ENCODE assay signal across 8 mouse cellular contexts in genomic region chr15:96666663-96667062, GRCm38 (mm10). TPM values are rescaled to one million over a fixed set of nuclear protein-coding genes. Genes with fewer than 3 reads are reported as not detected.
A peak's percentile ranks its signal among the peaks of the same experiment; 100 is the strongest.
DNase-seq lines count a peak whose midpoint lies in the region; ATAC-seq lines count a peak whose summit lies in the region.

No protein-coding gene starts in this region.

- peak; percentile 78 for ATAC-seq in cerebellum, adult (ENCODE audit: insufficient number of reproducible peaks, low FRiP score, low TSS enrichment)
- ATAC-seq in forebrain, embryonic 13.5 days: peak; percentile 82
- peak; percentile 58; the same call in 1 of the 2 replicates for ATAC-seq in hindbrain, embryonic 12.5 days (ENCODE audit: low FRiP score)

- WGBS in forebrain, embryonic 13.5 days: 6% methylated on average over 7 of the region's 7 CpGs
- WGBS in hindbrain, embryonic 12.5 days: 7% methylated on average over 7 of the region's 7 CpGs

- H3K36me3 ChIP-seq in forebrain, embryonic 13.5 days (ENCODE audit: poor library complexity, severe bottlenecking): no peaks in the 10 kb centered on the region
- H3K36me3 ChIP-seq in hindbrain, embryonic 12.5 days: no peaks in the 10 kb centered on the region
- no peaks in the 10 kb centered on the region for H3K36me3 ChIP-seq in megakaryocyte, embryonic 14.5 days (replicated peaks; ENCODE audit: low read length)

- no peaks in the 10 kb centered on the region for H3K4me1 ChIP-seq in forebrain, embryonic 13.5 days
- no peaks in the 10 kb centered on the region for H3K4me1 ChIP-seq in hindbrain, embryonic 12.5 days
- peaks cover 32% of the 10 kb centered on the region for H3K4me1 ChIP-seq in megakaryocyte, embryonic 14.5 days

- intact Hi-C loops in left cerebral cortex, postnatal 10 days (cut with DNase I): loop anchor here (5.0 kb wide), 1 partner anchor 114 kb away; no protein-coding TSS in a partner anchor

- no peak overlapping the region for H3K9ac ChIP-seq in forebrain, embryonic 13.5 days
- H3K9ac ChIP-seq in hindbrain, embryonic 12.5 days: no peak overlapping the region

- no peak overlapping the region for H3K27ac ChIP-seq in forebrain, embryonic 13.5 days
- no peak overlapping the region for H3K27ac ChIP-seq in hindbrain, embryonic 12.5 days

- no peak overlapping the region for H3K4me3 ChIP-seq in forebrain, embryonic 13.5 days
- peak overlapping the region; percentile 10; the same call in 1 of the 2 replicates for H3K4me3 ChIP-seq in hindbrain, embryonic 12.5 days
- peak overlapping the region; percentile 89 for H3K4me3 ChIP-seq in megakaryocyte, embryonic 14.5 days (replicated peaks)

- no peaks in the 10 kb centered on the region for H3K9me3 ChIP-seq in forebrain, embryonic 13.5 days (replicated peaks)
- H3K9me3 ChIP-seq in hindbrain, embryonic 12.5 days (replicated peaks): no peaks in the 10 kb centered on the region
- no peaks in the 10 kb centered on the region for H3K9me3 ChIP-seq in megakaryocyte, embryonic 14.5 days

- DNase-seq in gastrocnemius, adult 18-20 months (ENCODE audit: low spot score): peak; percentile 71
- DNase-seq in gastrocnemius, adult 8-10 months (ENCODE audit: low spot score in 2 of 2): no peak
- peak; percentile 46 to 58 for DNase-seq in left cerebral cortex, postnatal 10 days (ENCODE audit: extremely low spot score in 1 of 2, low spot score in 2 of 2)
- peak; percentile 46 for DNase-seq in spleen, adult 12 weeks (ENCODE audit: low spot score)

- no peaks in the 10 kb centered on the region for H3K27me3 ChIP-seq in forebrain, embryonic 13.5 days
- H3K27me3 ChIP-seq in hindbrain, embryonic 12.5 days: no peaks in the 10 kb centered on the region
- peaks cover 11% of the 10 kb centered on the region for H3K27me3 ChIP-seq in megakaryocyte, embryonic 14.5 days (replicated peaks)

- H3K4me2 ChIP-seq in forebrain, embryonic 13.5 days: peak overlapping the region; percentile 38
- H3K4me2 ChIP-seq in hindbrain, embryonic 12.5 days (replicated peaks): peak overlapping the region; percentile 36

RNA-seq across cellular contexts. Expression of gene Slc38a1, which starts 23.9 kb away (rescaled TPM):
- 1 to 10 TPM in 1 of 2 experiments, under 1 TPM in 1; 0.75 to 1.4 TPM for total RNA-seq in gastrocnemius, adult 18-20 months (2021)
- 1 to 10 TPM in 2 of 4 experiments, under 1 TPM in 2; 0.45 to 2.5 (median 1.0) TPM for total RNA-seq in gastrocnemius, adult 8-10 months (2022)
- polyA plus RNA-seq in forebrain, embryonic 13.5 days (2015; fragmentation: Nextera tagmentation; extraction: Ambion mirVana): 138 and 142 TPM in 2 replicates
- 152 and 155 TPM in 2 replicates for polyA plus RNA-seq in hindbrain, embryonic 12.5 days (2016; fragmentation: Nextera tagmentation; extraction: Ambion mirVana)
- total RNA-seq in left cerebral cortex, postnatal 10 days (2021): 10 to 100 TPM; 85.2 to 91.0 TPM
- polyA plus RNA-seq in megakaryocyte, embryonic 14.5 days (2012; ENCODE audit: insufficient read depth, low replicate concordance): 22.9 and 64.1 TPM in 2 replicates

RNA-seq across cellular contexts. Expression of gene Slc38a2, which starts 32.9 kb away (rescaled TPM):
- total RNA-seq in gastrocnemius, adult 18-20 months (2021): 100 to 1,000 TPM in 1 of 2 experiments, 10 to 100 TPM in 1; 93.4 to 242 TPM
- 100 to 1,000 TPM in 1 of 4 experiments, 10 to 100 TPM in 3; 60.8 to 209 (median 73.5) TPM for total RNA-seq in gastrocnemius, adult 8-10 months (2022)
- polyA plus RNA-seq in forebrain, embryonic 13.5 days (2015; fragmentation: Nextera tagmentation; extraction: Ambion mirVana): 148 and 156 TPM in 2 replicates
- polyA plus RNA-seq in hindbrain, embryonic 12.5 days (2016; fragmentation: Nextera tagmentation; extraction: Ambion mirVana): 184 and 192 TPM in 2 replicates
- total RNA-seq in left cerebral cortex, postnatal 10 days (2021): 10 to 100 TPM; 69.3 to 72.2 TPM
- 4.2 and 5.6 TPM in 2 replicates for polyA plus RNA-seq in megakaryocyte, embryonic 14.5 days (2012; ENCODE audit: insufficient read depth, low replicate concordance)

Comparison
In these comparisons a context has a peak if more than half of its experiments do, and no peak if none do; other contexts are left out.
1. DNase-seq: peak in gastrocnemius, adult 18-20 months (single experiment), left cerebral cortex, postnatal 10 days (2 of 2) and spleen, adult 12 weeks (single experiment); none in gastrocnemius, adult 8-10 months (0 of 2).
2. RNA of gene Slc38a1, which starts 23.9 kb away (total RNA-seq): 85.2 to 91.0 TPM in left cerebral cortex, postnatal 10 days; 0.45 to 2.5 TPM in gastrocnemius, adult 8-10 months and 0.75 to 1.4 TPM in gastrocnemius, adult 18-20 months; every median in the first group is over 10 times any median in the second.
3. Peak in every context shown above with its lines, with median percentiles within 50 percentile points of each other: ATAC-seq.